18 mouse cellular contexts compared by ENCODE assay signal in the genomic region with DNA sequence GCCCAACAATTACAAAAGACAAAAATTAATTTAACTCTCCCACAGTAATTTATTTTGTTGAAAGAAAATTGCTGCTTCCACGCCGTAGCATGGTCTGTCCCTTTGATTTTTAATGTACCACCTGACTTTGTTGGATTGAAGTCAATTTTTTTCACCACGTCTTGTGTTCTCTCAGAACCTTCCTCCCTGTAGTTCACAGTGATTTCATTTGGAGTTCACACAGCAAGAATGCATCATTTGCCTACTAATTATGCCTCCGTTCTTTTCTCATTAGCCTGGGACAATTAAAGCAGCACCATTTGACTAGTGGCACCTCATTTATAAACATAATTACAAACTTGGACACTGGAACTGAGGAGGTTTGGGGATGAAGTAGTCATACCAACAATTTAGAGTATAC.
DNase-seq lines count a peak whose midpoint lies in the region; ATAC-seq and TF ChIP-seq lines count a peak whose summit lies in the region.
"Had no signal": no experiment of that assay in that cellular context is flagged by ENCODE, and none has a peak within 500 bp of the region (broad histone marks: within the 10 kb centered on the region; RNA-seq: fewer than 3 reads in every experiment).

No protein-coding gene starts in this region.

- H3K4me1 ChIP-seq in hindbrain, embryonic 14.5 days (replicated peaks; ENCODE audit: control insufficient read depth, insufficient read depth, low read length) = no peaks in the 10 kb centered on the region
- H3K4me1 ChIP-seq in kidney, adult 2 months (ENCODE audit: control insufficient read depth, insufficient read depth, low read length) = no peaks in the 10 kb centered on the region
- H3K4me1 ChIP-seq: heart, embryonic 13.5 days had no signal

- DNase-seq in frontal cortex, postnatal 14 days (ENCODE audit: low spot score in 2 of 2) = no peak
- peak; percentile 4 for DNase-seq in retina, postnatal 1 day
- no peak for DNase-seq in retina, embryonic 14.5 days (ENCODE audit: low spot score)
- DNase-seq in hindbrain, embryonic 14.5 days (ENCODE audit: low spot score) = peak; percentile 38
- DNase-seq in heart, adult 11 months = no peak
- DNase-seq in kidney, adult 2 months = no peak
- no peak for DNase-seq in spleen, postnatal 14 days (ENCODE audit: low spot score in 2 of 2)
- DNase-seq: adrenal gland, postnatal 14 days; cerebellum, adult 9-10 months; gastrocnemius, postnatal 14 days; heart, adult 18-20 months; kidney, adult 8-10 months; kidney, postnatal 25 days had no signal

- no peak overlapping the region for H3K4me3 ChIP-seq in hindbrain, embryonic 14.5 days (replicated peaks; ENCODE audit: low read length)
- H3K4me3 ChIP-seq in kidney, adult 2 months (ENCODE audit: insufficient read depth, low read depth, low read length) = no peak overlapping the region
- H3K4me3 ChIP-seq: heart, embryonic 13.5 days; layer of hippocampus, adult 2 months had no signal

- ATAC-seq in frontal cortex, adult (ENCODE audit: low TSS enrichment) = 0 out of 2 replicates have a peak, but pooled peaks have one; percentile 6
- ATAC-seq in hindbrain, embryonic 14.5 days (ENCODE audit: low FRiP score) = peak; percentile 73; the same call in 1 of the 2 replicates
- ATAC-seq: inflammation-experienced regulatory T-cells, adult 6 months had no signal

- H3K9me3 ChIP-seq in hindbrain, embryonic 14.5 days (ENCODE audit: control insufficient read depth, low read length) = no peaks in the 10 kb centered on the region
- H3K9me3 ChIP-seq: heart, embryonic 13.5 days had no signal

- no peaks in the 10 kb centered on the region for H3K36me3 ChIP-seq in hindbrain, embryonic 14.5 days (replicated peaks; ENCODE audit: control insufficient read depth, insufficient read depth)
- no peaks in the 10 kb centered on the region for H3K36me3 ChIP-seq in kidney, adult 2 months (ENCODE audit: control insufficient read depth, insufficient read depth, low read length)
- H3K36me3 ChIP-seq: heart, embryonic 13.5 days had no signal

- no peak for TF ChIP-seq POLR2A in kidney, adult 2 months (IDR thresholded peaks at IDR 0.05; ENCODE audit: low read depth, low read length)

- H3K27ac ChIP-seq in hindbrain, embryonic 14.5 days = no peak overlapping the region
- H3K27ac ChIP-seq in kidney, adult 2 months (ENCODE audit: insufficient read depth, low read depth, low read length) = no peak overlapping the region
- H3K27ac ChIP-seq: heart, embryonic 13.5 days; layer of hippocampus, adult 2 months; macrophage had no signal

- H3K9ac ChIP-seq in hindbrain, embryonic 14.5 days = no peak overlapping the region
- H3K9ac ChIP-seq: heart, embryonic 13.5 days had no signal

- H3K27me3 ChIP-seq in hindbrain, embryonic 14.5 days (ENCODE audit: control insufficient read depth, insufficient read depth, low read length) = no peaks in the 10 kb centered on the region
- H3K27me3 ChIP-seq in kidney, adult 2 months (replicated peaks; ENCODE audit: control insufficient read depth, insufficient read depth, low read length) = no peaks in the 10 kb centered on the region
- H3K27me3 ChIP-seq: heart, embryonic 13.5 days had no signal

- WGBS in hindbrain, embryonic 14.5 days = 44% methylated on average over 4 of the region's 4 CpGs
- WGBS in kidney, adult 2 months = 54% methylated on average over 4 of the region's 4 CpGs

- no peak overlapping the region for H3K4me2 ChIP-seq in hindbrain, embryonic 14.5 days (replicated peaks)
- H3K4me2 ChIP-seq: heart, embryonic 13.5 days had no signal

- no peak for TF ChIP-seq CTCF in kidney, adult 2 months (conservative IDR thresholded peaks at IDR 0.05; ENCODE audit: insufficient read depth, insufficient read length, low read depth, low read length)

Comparison
In these comparisons a context has a peak if more than half of its experiments do, and no peak if none do; other contexts are left out.
1. DNase-seq: peak in retina, postnatal 1 day (single experiment) and hindbrain, embryonic 14.5 days (single experiment); none in frontal cortex, postnatal 14 days (0 of 2), retina, embryonic 14.5 days (single experiment), heart, adult 11 months (single experiment), kidney, adult 2 months (single experiment) and spleen, postnatal 14 days (0 of 2).